Comparison of ENCODE assay signal across 10 mouse cellular contexts in the genomic region with DNA sequence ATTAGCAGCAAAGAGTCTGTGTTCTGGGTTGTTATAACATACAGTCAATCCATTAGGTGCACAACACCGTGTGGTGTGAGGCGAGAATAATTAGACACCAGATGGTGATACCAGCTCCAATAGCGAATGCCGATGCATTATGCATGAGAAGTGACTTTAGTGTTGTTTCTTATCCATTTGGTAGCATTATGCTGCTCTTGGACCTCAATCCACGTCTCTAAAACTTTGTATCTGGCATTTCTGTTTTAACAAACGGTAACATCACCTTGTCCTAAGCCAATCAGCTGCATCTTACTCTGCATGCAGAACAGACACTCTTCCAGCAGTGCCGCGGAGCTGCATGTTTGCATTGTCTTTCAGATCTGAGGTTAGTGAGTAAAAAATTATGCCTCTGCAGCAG.
DNase-seq lines count a peak whose midpoint lies in the region; ATAC-seq lines count a peak whose summit lies in the region.
"Had no signal": no experiment of that assay in that cellular context is flagged by ENCODE, and none has a peak within 500 bp of the region (broad histone marks: within the 10 kb centered on the region; RNA-seq: fewer than 3 reads in every experiment).

No protein-coding gene starts in this region.

- no peaks in the 10 kb centered on the region for H3K9me3 ChIP-seq in hindbrain, embryonic 12.5 days (replicated peaks)
- H3K9me3 ChIP-seq: G1E had no signal

- peak; percentile 3 to 25 for DNase-seq in right cerebral cortex, adult 2 months (ENCODE audit: low spot score in 2 of 2)
- DNase-seq in right cerebral cortex, postnatal 25 days = no peak
- DNase-seq in layer of hippocampus, postnatal 25 days (ENCODE audit: extremely low spot score in 1 of 2, low spot score in 1 of 2) = peak; percentile 14 to 15
- peak; percentile 7 for DNase-seq in right cerebral cortex, postnatal 4 days
- no peak for DNase-seq in urinary bladder, adult 18-20 months (ENCODE audit: low spot score in 2 of 2)
- DNase-seq in adrenal gland, postnatal 14 days = no peak
- DNase-seq in heart, adult 9 months (ENCODE audit: low spot score in 2 of 2) = no peak

- 0 out of 2 replicates have a peak, but pooled peaks cover 3% of the 10 kb centered on the region for H3K4me1 ChIP-seq in hindbrain, embryonic 12.5 days

- ATAC-seq in hindbrain, embryonic 12.5 days (ENCODE audit: low FRiP score) = peak; percentile 92

- H3K27me3 ChIP-seq in hindbrain, embryonic 12.5 days = no peaks in the 10 kb centered on the region

- 0 out of 2 replicates have a peak overlapping the region, but pooled peaks have one; percentile 13 for H3K4me3 ChIP-seq in hindbrain, embryonic 12.5 days

- no peaks in the 10 kb centered on the region for H3K36me3 ChIP-seq in hindbrain, embryonic 12.5 days
- H3K36me3 ChIP-seq: G1E had no signal

- no peak overlapping the region for H3K9ac ChIP-seq in hindbrain, embryonic 12.5 days

- peak overlapping the region; percentile 37 for H3K4me2 ChIP-seq in hindbrain, embryonic 12.5 days (replicated peaks)

- H3K27ac ChIP-seq in hindbrain, embryonic 12.5 days = no peak overlapping the region
- H3K27ac ChIP-seq: macrophage had no signal

- 42% methylated on average over 8 of the region's 8 CpGs for WGBS in hindbrain, embryonic 12.5 days

Comparison
In these comparisons a context has a peak if more than half of its experiments do, and no peak if none do; other contexts are left out.
1. DNase-seq: peak in right cerebral cortex, adult 2 months (2 of 2), layer of hippocampus, postnatal 25 days (2 of 2) and right cerebral cortex, postnatal 4 days (single experiment); none in right cerebral cortex, postnatal 25 days (single experiment), urinary bladder, adult 18-20 months (0 of 2), adrenal gland, postnatal 14 days (single experiment) and heart, adult 9 months (0 of 2).